Mouse (Mus musculus) midbrain, embryonic 10.5 days (tissue): ENCODE results near the gene Ccl27a. TPM values are rescaled to one million over a fixed set of nuclear protein-coding genes. Genes with fewer than 3 reads are reported as not detected.
A peak's percentile ranks its signal among the peaks of the same experiment; 100 is the strongest.

Experiments
- DNase-seq: peaks from one replicate; pipeline ENCODE4 v3.0.0-alpha.2; 2017; ENCODE audit warnings: low spot score
- H3K27ac ChIP-seq: fragments of 300-500 bp; sonication (generic); replicated peaks from 2 replicates; pipeline ENCODE4 v1.5.1; 2016; ENCODE audit warnings: mild to moderate bottlenecking
- H3K27me3 ChIP-seq: fragments of 300-500 bp; sonication (generic); 2 replicates; pipeline ENCODE4 v1.6.1; 2016; ENCODE audit warnings: low read depth, mild to moderate bottlenecking; ENCODE audit not compliant: poor library complexity, severe bottlenecking
- H3K36me3 ChIP-seq: fragments of 300-500 bp; sonication (generic); 2 replicates; pipeline ENCODE4 v1.6.1; 2016; ENCODE audit warnings: mild to moderate bottlenecking, moderate library complexity
- H3K4me1 ChIP-seq: fragments of 300-500 bp; sonication (generic); 2 replicates; pipeline ENCODE4 v1.6.1; 2016
- H3K4me3 ChIP-seq: fragments of 300-500 bp; sonication (generic); 2 replicates; pipeline ENCODE4 v1.5.1; 2016; ENCODE audit warnings: mild to moderate bottlenecking, moderate library complexity
- H3K9me3 ChIP-seq: fragments of 300-500 bp; sonication (generic); replicated peaks from 2 replicates; pipeline ENCODE4 v1.6.1; 2016; ENCODE audit warnings: mild to moderate bottlenecking
- WGBS: fragments of 180-500 bp; shearing (Covaris S2); methylation state at CpG from one replicate; pipeline ENCODE4 v1.1.7; 2016; 5-methylcytosine and 5-hydroxymethylcytosine counted together
- polyA plus RNA-seq: library from polyadenylated mRNA; unstranded; fragments of >200 nt; fragmentation: Nextera tagmentation; extraction: Ambion mirVana; gene quantifications from 2 replicates; pipeline ENCODE4 v1.2.1, GENCODE M21; 2016

Ccl27a gene
- polyA plus RNA-seq, 1 experiment from 2014 or later, result 52.4 TPM

DNA sequence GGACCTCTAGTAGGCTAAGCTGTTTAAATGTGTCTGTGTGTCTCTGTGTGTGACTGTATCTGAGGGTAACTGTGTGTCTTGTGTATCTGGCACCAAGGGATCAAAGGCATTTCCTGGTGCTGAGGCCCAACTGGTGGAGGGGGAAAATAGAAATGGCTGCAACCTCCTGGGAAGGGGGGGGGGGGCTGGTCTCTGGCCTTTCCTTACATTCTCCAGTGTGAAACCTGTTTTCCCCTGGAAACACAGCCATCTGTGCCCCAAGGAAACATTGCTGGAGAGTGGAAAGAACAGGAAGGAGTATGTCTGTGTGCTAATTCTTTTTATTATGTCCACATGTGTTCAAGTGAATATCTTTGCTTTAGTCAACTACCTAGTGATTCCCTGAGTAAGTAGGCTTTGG is 12.4 kb downstream of the Ccl27a start:
- no peaks in the 10 kb centered on the region for H3K9me3 ChIP-seq
- H3K4me3 ChIP-seq, result 0 out of 2 replicates have a peak overlapping the region, but pooled peaks have one; percentile 24
- H3K27ac ChIP-seq, result peak overlapping the region; percentile 84
- H3K4me1 ChIP-seq, result peaks cover 35% of the 10 kb centered on the region
- DNase-seq, result no peak
- no peaks in the 10 kb centered on the region for H3K36me3 ChIP-seq
- H3K27me3 ChIP-seq, result no peaks in the 10 kb centered on the region

DNA sequence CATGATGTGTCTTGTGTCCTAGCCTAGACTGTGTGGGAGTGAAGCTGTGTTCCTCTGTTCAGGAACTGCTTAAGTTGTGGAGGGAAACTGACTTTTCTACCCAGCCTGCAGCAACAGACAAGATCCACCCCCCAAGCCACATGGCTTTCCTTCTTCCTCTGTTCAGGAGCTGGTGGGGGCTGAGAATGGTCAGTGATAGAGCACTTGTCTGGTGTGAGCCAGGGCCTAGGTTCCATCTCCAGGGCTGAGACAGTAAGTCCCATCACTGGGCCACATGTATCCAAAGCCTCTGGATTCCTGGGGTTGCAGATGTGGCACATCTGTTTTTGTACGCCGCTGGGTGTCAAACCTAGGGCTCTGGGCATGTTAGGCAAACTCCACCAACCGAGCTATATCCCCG is 13.1 kb downstream of the Ccl27a start:
- Histone ChIP-seq H3K4me1 (peaks cover 42% of the 10 kb centered on the region), H3K9me3 (no peaks in the 10 kb centered on the region), H3K36me3 (no peaks in the 10 kb centered on the region), H3K27me3 (no peaks in the 10 kb centered on the region), H3K4me3 (peak overlapping the region; percentile 57), H3K27ac (peak overlapping the region; percentile 84)
- DNase-seq, result no peak
- 87% methylated on average over 4 of the region's 4 CpGs for WGBS

DNA sequence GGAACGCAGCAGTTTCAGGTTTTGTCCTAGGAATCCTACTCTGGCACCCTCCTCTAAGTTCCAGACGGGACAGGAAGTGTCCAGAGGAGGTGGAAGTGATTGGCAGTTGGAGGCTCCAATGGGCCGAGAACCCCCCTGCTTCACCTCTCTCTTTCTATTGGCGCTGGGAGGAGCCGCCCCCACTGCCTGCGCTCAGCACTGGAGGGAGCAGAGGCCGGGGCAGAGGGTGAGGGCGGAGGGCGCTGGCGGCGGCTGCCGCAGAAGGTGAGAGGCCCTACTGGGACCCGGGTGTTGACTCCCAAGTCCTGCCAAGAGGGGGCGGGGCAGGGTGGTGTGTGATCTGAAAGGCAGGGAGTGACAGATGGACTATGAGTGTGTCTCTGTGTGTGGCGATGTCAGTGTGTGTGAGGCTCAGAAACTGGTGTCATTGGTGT is 13.7 kb downstream of the Ccl27a start:
- H3K27me3 ChIP-seq, result no peaks in the 10 kb centered on the region
- peak overlapping the region; percentile 57 for H3K4me3 ChIP-seq
- DNase-seq, result peak; percentile 88
- no peaks in the 10 kb centered on the region for H3K9me3 ChIP-seq
- WGBS, result 2% methylated on average over 15 of the region's 15 CpGs
- peak overlapping the region; percentile 84 for H3K27ac ChIP-seq
- H3K4me1 ChIP-seq, result peaks cover 48% of the 10 kb centered on the region
- no peaks in the 10 kb centered on the region for H3K36me3 ChIP-seq

DNA sequence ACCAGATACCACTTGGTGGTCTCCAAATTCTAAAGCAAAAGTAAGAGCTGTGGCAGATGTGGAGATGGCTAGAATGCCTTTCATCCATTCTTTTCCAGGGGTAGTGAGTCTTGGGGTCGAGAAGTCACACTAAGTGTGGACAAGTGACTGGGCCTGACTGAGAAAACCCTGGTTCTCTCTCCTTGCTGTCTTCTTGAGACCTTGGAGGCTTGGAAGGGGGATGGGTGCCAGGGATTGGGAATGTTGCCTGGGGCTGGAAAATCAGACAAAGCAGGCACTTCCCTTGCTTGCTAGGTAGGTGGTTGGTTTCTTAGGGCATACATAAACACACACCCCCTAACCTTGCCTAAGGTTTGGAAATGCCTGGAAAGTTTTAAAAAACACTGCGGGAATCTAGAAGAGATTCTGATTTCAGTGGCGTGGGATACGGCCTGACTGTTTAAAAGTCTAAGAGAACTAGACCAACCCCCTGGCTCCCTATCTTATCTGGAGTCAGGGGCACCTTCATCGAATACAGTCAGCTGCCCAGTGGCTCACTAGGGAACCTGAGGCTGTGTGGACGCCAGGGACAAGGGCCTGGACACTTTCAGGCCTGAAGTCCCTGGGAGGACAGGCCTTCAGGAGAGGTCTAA is 14.3 kb downstream of the Ccl27a start:
- Histone ChIP-seq H3K36me3 (no peaks in the 10 kb centered on the region), H3K27ac (peak overlapping the region; percentile 84), H3K27me3 (no peaks in the 10 kb centered on the region), H3K4me3 (peak overlapping the region; percentile 57), H3K4me1 (peaks cover 54% of the 10 kb centered on the region), H3K9me3 (no peaks in the 10 kb centered on the region)
- no peak for DNase-seq
- WGBS, result 39% methylated on average over 6 of the region's 6 CpGs

DNA sequence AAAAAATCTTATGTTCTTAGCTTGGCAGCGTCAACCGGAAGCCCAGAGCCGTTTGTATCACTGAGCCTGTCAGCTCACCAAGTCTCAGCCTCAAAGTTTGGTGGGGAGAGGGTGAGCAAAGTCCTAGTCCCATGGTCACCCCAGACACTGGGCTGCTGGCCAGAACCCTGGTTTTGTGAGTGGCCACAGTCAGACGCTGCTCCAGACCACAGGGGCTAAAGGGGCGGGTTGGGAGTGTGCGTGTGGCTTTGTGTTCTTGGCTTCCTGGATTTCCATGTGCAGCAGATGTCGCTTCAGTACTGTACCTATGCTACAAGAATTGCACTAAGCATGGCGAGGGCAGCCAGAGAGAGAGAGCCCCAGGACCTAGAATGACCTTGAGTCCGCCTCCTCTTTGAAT is 14.8 kb downstream of the Ccl27a start:
- no peak for DNase-seq
- 90% methylated on average over 9 of the region's 9 CpGs for WGBS
- no peaks in the 10 kb centered on the region for H3K36me3 ChIP-seq
- H3K27ac ChIP-seq, result no peak overlapping the region
- H3K4me3 ChIP-seq, result no peak overlapping the region
- no peaks in the 10 kb centered on the region for H3K9me3 ChIP-seq
- peaks cover 56% of the 10 kb centered on the region for H3K4me1 ChIP-seq
- H3K27me3 ChIP-seq, result no peaks in the 10 kb centered on the region

DNA sequence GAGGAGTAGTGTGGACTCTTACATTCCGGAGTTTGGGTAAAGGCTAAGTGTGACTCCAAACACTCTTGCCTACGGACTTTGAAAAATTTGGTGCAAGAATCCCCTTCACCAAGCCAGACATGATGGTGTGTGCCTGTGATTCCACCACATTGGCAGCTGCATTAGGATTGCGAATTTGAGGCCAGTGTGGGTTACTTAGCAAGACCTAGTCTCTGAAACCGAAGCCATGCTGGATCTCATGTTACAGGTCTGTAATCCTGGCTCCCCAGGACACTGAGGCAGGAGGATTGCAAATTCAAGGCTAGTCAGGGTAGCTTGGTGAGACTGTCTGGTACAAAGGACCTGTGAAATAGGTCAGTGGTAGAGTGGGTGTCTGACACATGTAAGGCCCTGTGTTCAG is 15.3 kb downstream of the Ccl27a start:
- DNase-seq, result no peak
- Histone ChIP-seq H3K27me3 (no peaks in the 10 kb centered on the region), H3K4me3 (no peak overlapping the region), H3K9me3 (no peaks in the 10 kb centered on the region), H3K36me3 (no peaks in the 10 kb centered on the region), H3K27ac (no peak overlapping the region), H3K4me1 (peaks cover 56% of the 10 kb centered on the region)
- WGBS, result 93% methylated on average over 4 of the region's 4 CpGs

DNA sequence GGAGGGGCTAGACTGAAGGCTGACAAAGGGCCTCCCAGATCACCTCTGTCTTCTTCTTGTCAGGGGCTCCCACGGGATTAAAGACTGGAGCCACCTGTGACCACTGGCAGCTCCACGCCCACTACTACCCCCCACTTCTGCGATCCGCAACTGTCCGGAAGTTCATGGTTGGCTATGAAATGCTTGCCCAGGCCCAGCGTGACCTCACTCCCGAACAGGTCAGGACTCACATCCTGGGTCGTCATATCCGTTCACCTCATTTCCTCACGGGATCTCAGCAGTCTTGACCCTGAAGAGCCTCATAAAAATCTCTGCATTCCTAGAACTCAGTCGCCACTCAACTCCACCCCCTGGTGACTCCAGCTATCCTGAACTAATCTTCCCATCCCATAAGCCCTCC is 16.0 kb downstream of the Ccl27a start:
- Histone ChIP-seq H3K27ac (no peak overlapping the region), H3K9me3 (no peaks in the 10 kb centered on the region), H3K27me3 (no peaks in the 10 kb centered on the region), H3K36me3 (no peaks in the 10 kb centered on the region), H3K4me1 (peaks cover 56% of the 10 kb centered on the region), H3K4me3 (no peak overlapping the region)
- no peak for DNase-seq
- WGBS, result 89% methylated on average over 11 of the region's 11 CpGs

DNA sequence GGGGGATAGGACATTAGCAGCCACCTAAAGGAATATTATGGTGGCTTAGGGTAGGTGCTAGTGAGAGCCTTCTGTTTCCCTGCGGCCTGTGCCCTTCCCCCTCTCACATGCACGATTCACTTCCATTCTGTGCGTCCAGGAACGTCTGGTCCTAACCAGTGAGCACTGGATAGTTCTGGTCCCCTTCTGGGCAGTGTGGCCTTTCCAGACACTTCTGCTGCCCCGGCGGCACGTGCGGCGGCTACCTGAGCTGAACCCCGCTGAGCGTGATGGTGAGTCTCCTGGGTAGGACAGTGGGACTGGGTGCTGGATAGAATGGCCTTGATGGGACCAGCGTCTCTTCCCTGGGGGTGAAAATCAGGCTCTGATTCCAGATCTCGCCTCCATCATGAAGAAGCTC is 16.7 kb downstream of the Ccl27a start:
- Histone ChIP-seq H3K4me1 (peaks cover 50% of the 10 kb centered on the region), H3K9me3 (no peaks in the 10 kb centered on the region), H3K36me3 (no peaks in the 10 kb centered on the region), H3K4me3 (no peak overlapping the region), H3K27ac (no peak overlapping the region), H3K27me3 (no peaks in the 10 kb centered on the region)
- 95% methylated on average over 13 of the region's 13 CpGs for WGBS
- no peak for DNase-seq

DNA sequence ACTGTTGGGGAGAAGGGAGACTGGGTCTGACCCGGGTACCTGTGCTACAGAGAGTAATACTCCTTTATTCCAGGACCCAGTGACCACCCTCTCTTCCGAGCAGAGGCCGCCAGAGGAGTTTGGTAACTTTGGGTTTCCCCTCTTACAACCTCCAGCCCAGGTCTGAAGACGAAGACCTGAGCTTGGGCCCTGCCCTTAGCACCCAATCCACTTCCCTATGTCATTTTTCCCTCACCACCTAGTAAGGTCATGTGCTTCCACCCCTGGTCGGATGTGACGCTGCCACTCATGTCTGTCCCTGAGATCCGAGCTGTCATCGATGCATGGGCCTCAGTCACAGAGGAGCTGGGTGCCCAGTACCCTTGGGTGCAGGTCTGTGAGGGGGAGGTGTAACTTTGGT is 17.6 kb downstream of the Ccl27a start:
- Histone ChIP-seq H3K4me1 (peaks cover 41% of the 10 kb centered on the region), H3K36me3 (no peaks in the 10 kb centered on the region), H3K27me3 (no peaks in the 10 kb centered on the region), H3K9me3 (no peaks in the 10 kb centered on the region), H3K27ac (peak overlapping the region; percentile 86), H3K4me3 (peak overlapping the region; percentile 80)
- WGBS, result 81% methylated on average over 8 of the region's 8 CpGs
- no peak for DNase-seq

DNA sequence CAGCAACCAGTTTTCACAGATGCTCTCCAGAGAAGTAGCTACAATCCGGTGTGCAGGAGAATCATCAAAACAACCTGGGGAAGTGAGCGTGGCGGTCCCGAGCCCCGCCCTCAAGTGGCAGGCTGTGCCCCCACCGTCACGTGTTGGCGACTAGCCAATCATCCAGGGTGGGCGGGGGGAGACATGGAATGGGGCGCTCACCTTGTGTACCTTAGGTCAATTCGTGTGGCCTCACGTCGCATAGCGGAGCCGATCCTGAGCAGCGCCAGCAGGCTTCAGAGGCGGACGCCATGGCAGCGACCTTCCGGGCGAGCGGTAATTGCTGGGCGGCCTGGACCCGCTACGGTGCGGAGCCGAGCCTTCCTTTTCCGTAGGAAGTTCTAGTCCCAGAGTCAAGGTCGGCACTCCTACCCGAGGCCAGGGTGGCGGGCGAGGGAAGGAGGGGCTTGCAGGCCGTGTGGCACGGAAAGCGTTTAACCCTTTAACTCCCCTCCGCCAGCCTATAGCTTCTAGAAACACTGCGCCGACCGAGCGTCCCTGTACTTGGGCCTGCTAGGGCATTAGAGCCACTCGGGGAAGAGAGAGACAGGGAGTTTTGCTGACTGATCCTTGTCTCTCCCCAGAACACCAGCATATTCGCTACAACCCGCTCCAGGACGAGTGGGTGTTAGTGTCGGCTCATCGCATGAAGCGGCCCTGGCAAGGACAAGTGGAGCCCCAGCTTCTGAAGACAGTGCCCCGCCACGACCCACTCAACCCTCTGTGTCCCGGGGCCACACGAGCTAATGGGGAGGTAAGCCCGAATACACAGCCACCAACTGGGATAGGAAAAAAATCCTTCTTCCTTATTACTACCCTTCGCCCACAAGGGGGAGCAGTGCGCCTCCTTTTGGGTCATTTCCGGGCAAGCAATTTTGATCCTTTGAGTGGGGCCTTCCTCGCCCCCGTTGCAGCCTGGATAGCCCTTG is 18.4 kb downstream of the Ccl27a start, which contains the start of gene Sigmar1:
Gene Sigmar1, minus strand, starts transcription at position 820 of the 968 bp plus-strand sequence.
- DNase-seq, result peak; percentile 85
- Histone ChIP-seq H3K9me3 (no peaks in the 10 kb centered on the region), H3K4me3 (peak within 1 kb of the TSS; percentile 80), H3K4me1 (peaks cover 33% of the 10 kb centered on the region), H3K27ac (peak within 1 kb of the TSS; percentile 86), H3K27me3 (no peaks in the 10 kb centered on the region), H3K36me3 (no peaks in the 10 kb centered on the region)
- under 1% methylated on average over 57 of the region's 57 CpGs for WGBS

DNA sequence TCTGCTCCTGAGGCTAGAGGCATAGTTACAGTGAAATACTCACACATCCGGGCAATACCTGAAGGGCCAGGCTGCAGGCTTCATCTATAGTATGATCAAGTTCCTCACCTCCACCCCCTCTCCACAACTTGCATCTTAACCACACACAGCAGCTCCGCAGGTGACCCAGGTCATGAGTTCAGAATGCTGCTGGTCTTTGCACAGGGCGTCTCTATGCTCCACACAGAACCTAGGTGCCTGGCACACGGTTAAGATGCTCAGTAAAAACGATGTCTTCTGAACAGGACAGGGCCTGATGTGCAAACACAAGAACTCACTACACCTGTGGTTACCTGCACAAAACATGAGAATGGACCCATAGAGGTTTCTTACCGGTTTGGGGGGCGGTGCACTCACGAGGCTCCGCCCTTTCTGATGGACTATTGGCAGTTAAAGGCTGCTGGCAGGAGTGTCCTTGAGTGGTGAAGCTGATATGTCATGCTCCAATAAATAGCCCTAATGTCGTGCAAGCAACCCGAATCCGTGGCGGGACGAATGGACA is 19.2 kb downstream of the Ccl27a start, which contains the start of gene Galt:
Gene Galt, plus strand, starts transcription at position 432 of the 541 bp plus-strand sequence.
- Histone ChIP-seq H3K27ac (peak within 1 kb of the TSS; percentile 86), H3K27me3 (no peaks in the 10 kb centered on the region), H3K9me3 (no peaks in the 10 kb centered on the region), H3K4me3 (peak within 1 kb of the TSS; percentile 80), H3K4me1 (peaks cover 25% of the 10 kb centered on the region), H3K36me3 (no peaks in the 10 kb centered on the region)
- WGBS, result 13% methylated on average over 14 of the region's 14 CpGs
- no peak for DNase-seq

DNA sequence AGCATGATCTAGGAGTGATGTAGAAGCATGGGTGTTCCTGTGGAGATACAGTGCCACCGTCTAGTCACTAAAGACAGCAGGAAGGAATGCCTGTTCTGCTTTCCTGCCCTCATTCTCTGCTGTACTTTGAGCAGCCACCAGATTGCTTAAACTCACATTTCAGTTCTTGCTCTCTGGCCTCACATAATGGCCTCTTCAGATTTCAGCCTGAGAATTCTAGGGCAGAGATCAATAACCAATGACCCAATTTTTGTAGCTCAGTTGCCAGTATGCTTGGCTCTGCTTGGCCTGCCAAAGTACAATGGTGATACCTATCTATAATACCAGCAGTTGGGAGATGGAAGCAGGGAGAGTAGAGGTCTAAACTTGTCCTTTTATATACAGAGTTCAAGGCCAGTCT is 29.0 kb downstream of the Ccl27a start:
- WGBS, result 68% methylated on average over 1 of the region's 1 CpGs

More for the DNA sequence above, 29.0 kb downstream of the Ccl27a start:
- H3K27ac ChIP-seq, result no peak overlapping the region
- DNase-seq, result no peak
- H3K4me3 ChIP-seq, result no peak overlapping the region
- H3K9me3 ChIP-seq, result peaks cover 18% of the 10 kb centered on the region
- H3K4me1 ChIP-seq, result peaks cover 18% of the 10 kb centered on the region
- no peaks in the 10 kb centered on the region for H3K36me3 ChIP-seq
- no peaks in the 10 kb centered on the region for H3K27me3 ChIP-seq
